18 mouse cellular contexts compared by ENCODE assay signal in the genomic region with DNA sequence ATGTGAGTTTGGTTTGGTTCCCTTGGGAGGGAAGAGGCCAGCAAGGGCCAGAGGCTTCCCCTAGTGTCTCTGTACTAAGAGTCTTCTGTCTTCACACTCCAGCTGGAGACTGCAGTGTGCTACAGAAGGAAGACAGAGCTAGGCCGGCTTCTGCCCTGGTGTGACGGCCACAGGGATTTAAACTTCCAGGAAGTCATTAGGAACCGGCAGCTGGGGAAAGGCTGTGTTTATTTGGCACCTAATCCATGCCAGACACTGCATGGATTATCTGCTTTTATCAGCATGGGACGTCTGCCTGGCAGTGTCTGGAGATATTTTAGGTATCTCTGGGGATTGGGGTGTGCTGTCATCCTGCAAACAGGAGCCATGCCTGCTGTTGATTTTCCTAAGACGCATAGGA. TPM values are rescaled to one million over a fixed set of nuclear protein-coding genes. Genes with fewer than 3 reads are reported as not detected.
DNase-seq lines count a peak whose midpoint lies in the region; ATAC-seq and TF ChIP-seq lines count a peak whose summit lies in the region.
"Had no signal": no experiment of that assay in that cellular context is flagged by ENCODE, and none has a peak within 500 bp of the region (broad histone marks: within the 10 kb centered on the region; RNA-seq: fewer than 3 reads in every experiment).

No protein-coding gene starts in this region.

- 0 out of 2 replicates have a peak, but pooled peaks cover 4% of the 10 kb centered on the region for H3K36me3 ChIP-seq in heart, embryonic 10.5 days
- H3K36me3 ChIP-seq in small intestine, adult 2 months (ENCODE audit: control insufficient read depth, insufficient read depth, low read length), result no peaks in the 10 kb centered on the region
- H3K36me3 ChIP-seq: embryonic facial prominence, embryonic 12.5 days; forebrain, embryonic 10.5 days; heart, embryonic 13.5 days; midbrain, embryonic 15.5 days had no signal

- H3K4me1 ChIP-seq in heart, embryonic 10.5 days, result peaks cover 28% of the 10 kb centered on the region
- H3K4me1 ChIP-seq in lung, adult 2 months (ENCODE audit: control insufficient read depth, insufficient read depth, low read length), result peaks cover 31% of the 10 kb centered on the region
- peaks cover 9% of the 10 kb centered on the region for H3K4me1 ChIP-seq in small intestine, adult 2 months (ENCODE audit: control insufficient read depth, insufficient read depth, insufficient read length, low read length)
- H3K4me1 ChIP-seq: midbrain, embryonic 15.5 days had no signal

- no peak overlapping the region for H3K27ac ChIP-seq in heart, embryonic 10.5 days
- H3K27ac ChIP-seq in small intestine, adult 2 months (ENCODE audit: insufficient read depth, low read depth, low read length), result peak overlapping the region; percentile 18; the same call in 1 of the 2 replicates
- H3K27ac ChIP-seq: embryonic facial prominence, embryonic 12.5 days; forebrain, embryonic 10.5 days; heart, embryonic 13.5 days; hindbrain, embryonic 14.5 days; left cerebral cortex, adult 2 months; macrophage; midbrain, embryonic 15.5 days had no signal

- 16% methylated on average over 5 of the region's 5 CpGs for WGBS in heart, embryonic 10.5 days
- WGBS in lung, adult 2 months, result 34% methylated on average over 5 of the region's 5 CpGs
- WGBS in small intestine, adult 2 months, result 28% methylated on average over 5 of the region's 5 CpGs

- ATAC-seq in erythroblast, adult 5-6 weeks (replicated peaks; ENCODE audit: low FRiP score, poor library complexity, severe bottlenecking), result no peak
- ATAC-seq: midbrain, embryonic 15.5 days had no signal

- H3K4me3 ChIP-seq in heart, embryonic 10.5 days, result no peak overlapping the region
- no peak overlapping the region for H3K4me3 ChIP-seq in lung, adult 2 months (replicated peaks; ENCODE audit: extremely low read depth, low read depth, low read length)
- no peak overlapping the region for H3K4me3 ChIP-seq in small intestine, adult 2 months (ENCODE audit: low read depth, low read length)
- H3K4me3 ChIP-seq: embryonic facial prominence, embryonic 12.5 days; forebrain, embryonic 10.5 days; heart, embryonic 13.5 days; left cerebral cortex, adult 2 months; midbrain, embryonic 15.5 days had no signal

- peak; percentile 44 to 60 for DNase-seq in heart, adult 18-20 months
- no peak for DNase-seq in heart, embryonic 10.5 days (ENCODE audit: low spot score)
- peak; percentile 48 to 64 for DNase-seq in lung, adult 18-20 months
- no peak for DNase-seq in lung, adult 2 months
- peak; percentile 37 to 45 for DNase-seq in kidney, postnatal 4 days
- DNase-seq in urinary bladder, adult 18-20 months (ENCODE audit: low spot score in 2 of 2), result no peak
- DNase-seq: adrenal gland, postnatal 10 days; B cell, adult 2 months; cerebellum, postnatal 36 days had no signal

- no peaks in the 10 kb centered on the region for H3K9me3 ChIP-seq in heart, embryonic 10.5 days
- H3K9me3 ChIP-seq: embryonic facial prominence, embryonic 12.5 days; forebrain, embryonic 10.5 days; heart, embryonic 13.5 days; midbrain, embryonic 15.5 days had no signal

- TF ChIP-seq POLR2A in lung, adult 2 months (IDR thresholded peaks at IDR 0.05; ENCODE audit: borderline replicate concordance, extremely low read depth, low read depth, low read length), result no peak
- no peak for TF ChIP-seq POLR2A in small intestine, adult 2 months (IDR thresholded peaks at IDR 0.05; ENCODE audit: low read depth, low read length)

- no peaks in the 10 kb centered on the region for H3K27me3 ChIP-seq in heart, embryonic 10.5 days (ENCODE audit: insufficient read depth, poor library complexity, severe bottlenecking)
- H3K27me3 ChIP-seq in small intestine, adult 2 months (ENCODE audit: control insufficient read depth, insufficient read depth, low read length), result no peaks in the 10 kb centered on the region
- H3K27me3 ChIP-seq: embryonic facial prominence, embryonic 12.5 days; midbrain, embryonic 15.5 days had no signal

- no peak for TF ChIP-seq CTCF in lung, adult 2 months (IDR thresholded peaks at IDR 0.05; ENCODE audit: insufficient read depth, low read length)
- no peak for TF ChIP-seq CTCF in small intestine, adult 2 months (IDR thresholded peaks at IDR 0.05; ENCODE audit: extremely low read depth, insufficient read length, insufficient replicate concordance, low read depth, low read length)

RNA-seq across cellular contexts. Expression of gene Nr2c2, which starts 54.8 kb away (rescaled TPM):
- 10 to 100 TPM; 20.1 to 24.9 TPM for total RNA-seq in heart, adult 18-20 months (2021)
- 15.0 and 15.6 TPM in 2 replicates for polyA plus RNA-seq in heart, embryonic 10.5 days (2016; fragmentation: Nextera tagmentation; extraction: Ambion mirVana)
- 15.0 and 22.1 TPM in 2 replicates for polyA plus RNA-seq in lung, adult 2 months (2012; rRNA removed)
- 5.2 and 12.5 TPM in 2 replicates for polyA plus RNA-seq in small intestine, adult 2 months (2012; rRNA removed)
- 15.2 and 17.1 TPM in 2 replicates for total RNA-seq in erythroblast, adult 5-6 weeks (2015; ENCODE audit: low replicate concordance)
- 19.3 and 25.2 TPM in 2 replicates for total RNA-seq in erythroblast, adult 5-6 weeks (2017; ENCODE audit: low replicate concordance)

RNA-seq across cellular contexts. Expression of gene Fgd5, which starts 57.7 kb away (rescaled TPM):
- total RNA-seq in heart, adult 18-20 months (2021), result 10 to 100 TPM; 20.4 to 22.3 TPM
- 12.9 and 15.7 TPM in 2 replicates for polyA plus RNA-seq in heart, embryonic 10.5 days (2016; fragmentation: Nextera tagmentation; extraction: Ambion mirVana)
- polyA plus RNA-seq in lung, adult 2 months (2012; rRNA removed), result 31.2 and 32.6 TPM in 2 replicates
- 1.4 and 2.9 TPM in 2 replicates for polyA plus RNA-seq in small intestine, adult 2 months (2012; rRNA removed)
- not detected in 2 replicates for total RNA-seq in erythroblast, adult 5-6 weeks (2015; ENCODE audit: low replicate concordance)
- 0.70 TPM in 1 of 2 replicates, not detected in the other for total RNA-seq in erythroblast, adult 5-6 weeks (2017; ENCODE audit: low replicate concordance)
- polyA plus RNA-seq: macrophage had no signal

Comparison
In these comparisons a context has a peak if more than half of its experiments do, and no peak if none do; other contexts are left out.
1. DNase-seq: peak in heart, adult 18-20 months (2 of 2), lung, adult 18-20 months (2 of 2) and kidney, postnatal 4 days (2 of 2); none in heart, embryonic 10.5 days (single experiment), lung, adult 2 months (single experiment) and urinary bladder, adult 18-20 months (0 of 2).